Mouse (Mus musculus): ENCODE data around the gene Dag1. TPM values are rescaled to one million over a fixed set of nuclear protein-coding genes. Genes with fewer than 3 reads are reported as not detected.

The Dag1 gene
- polyA plus RNA-seq, 1 experiment from 2014 or later = 86.6 TPM

GRCm38 (mm10) chr9:108244984-108245383 lies 18.8 kb downstream of the Dag1 start:
- WGBS = 78% methylated on average over 3 of the region's 3 CpGs
- Histone ChIP-seq H3K4me1 (no peaks in the 10 kb centered on the region), H3K4me3 (no peak overlapping the region), H3K9me3 (no peaks in the 10 kb centered on the region), H3K9ac (no peak overlapping the region), H3K27me3 (no peaks in the 10 kb centered on the region), H3K27ac (no peak overlapping the region), H3K4me2 (no peak overlapping the region), H3K36me3 (peaks cover 14% of the 10 kb centered on the region; the same call in 1 of the 2 replicates)
- no peak for ATAC-seq (ENCODE audit: insufficient number of reproducible peaks, low FRiP score, low TSS enrichment, low read depth)

- H3K4me2 ChIP-seq = no peak overlapping the region
These were observed 19.2 kb downstream of the Dag1 start for GRCm38 (mm10) chr9:108244540-108244939.

DNA sequence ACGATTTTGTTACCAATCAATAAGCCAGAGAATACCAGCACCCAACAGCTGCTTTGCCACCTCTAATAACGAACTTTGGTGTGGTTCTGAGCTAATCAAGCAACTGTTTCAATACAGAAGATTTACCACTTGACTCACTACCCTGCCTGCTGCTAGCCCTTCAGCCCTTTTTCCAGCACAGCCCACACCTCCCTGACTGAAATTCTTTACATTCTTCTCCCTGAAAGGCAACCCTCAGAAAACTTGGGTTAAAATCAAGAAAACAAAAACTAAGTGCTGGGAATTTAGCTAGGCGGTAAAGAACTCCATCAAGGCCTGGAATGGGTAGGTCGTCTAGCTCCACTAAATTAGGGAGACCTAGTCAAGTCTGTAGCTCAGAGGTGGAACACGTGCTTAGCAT lies 23.8 kb downstream of the Dag1 start:
- Histone ChIP-seq H3K36me3 (peaks cover 6% of the 10 kb centered on the region), H3K27me3 (no peaks in the 10 kb centered on the region), H3K9me3 (no peaks in the 10 kb centered on the region), H3K4me1 (0 out of 2 replicates have a peak, but pooled peaks cover 6% of the 10 kb centered on the region), H3K4me3 (no peak overlapping the region), H3K4me2 (no peak overlapping the region), H3K27ac (no peak overlapping the region), H3K9ac (no peak overlapping the region)
- WGBS = 53% methylated on average over 5 of the region's 5 CpGs
- no peak for ATAC-seq (ENCODE audit: insufficient number of reproducible peaks, low FRiP score, low TSS enrichment, low read depth)

More at GRCm38 (mm10) chr9:108244540-108244939, 19.2 kb downstream of the Dag1 start:
- Histone ChIP-seq H3K9me3 (no peaks in the 10 kb centered on the region), H3K27ac (no peak overlapping the region), H3K4me1 (no peaks in the 10 kb centered on the region), H3K27me3 (no peaks in the 10 kb centered on the region), H3K36me3 (peaks cover 14% of the 10 kb centered on the region; the same call in 1 of the 2 replicates), H3K4me3 (no peak overlapping the region), H3K9ac (no peak overlapping the region)
- ATAC-seq (ENCODE audit: insufficient number of reproducible peaks, low FRiP score, low TSS enrichment, low read depth) = no peak
- WGBS = 84% methylated on average over 3 of the region's 3 CpGs

GRCm38 (mm10) chr9:108238831-108239230 lies 24.9 kb downstream of the Dag1 start:
- ATAC-seq (ENCODE audit: insufficient number of reproducible peaks, low FRiP score, low TSS enrichment, low read depth) = no peak
- WGBS = 68% methylated on average over 3 of the region's 3 CpGs

DNA sequence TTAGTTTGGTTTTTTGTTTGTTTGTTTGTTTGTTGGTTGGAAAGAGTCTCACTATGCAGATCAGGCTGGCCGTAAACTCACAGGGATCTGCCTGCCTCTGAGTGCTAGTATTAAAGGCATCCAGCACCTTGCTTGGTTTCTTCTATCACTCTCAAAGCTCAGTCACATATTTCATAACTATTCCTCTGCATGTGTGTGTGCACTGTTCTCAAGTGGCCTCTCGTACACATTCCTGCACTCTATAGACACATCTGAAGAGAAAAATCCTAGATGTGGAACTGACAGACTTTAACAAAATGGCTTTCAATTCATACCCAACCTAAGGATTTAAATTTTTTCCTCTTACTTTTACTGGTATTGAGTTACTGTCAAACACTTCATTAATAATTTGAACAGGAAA lies 25.4 kb downstream of the Dag1 start:
- H3K4me3 ChIP-seq = no peak overlapping the region
- no peak overlapping the region for H3K9ac ChIP-seq
- 79% methylated on average over 2 of the region's 2 CpGs for WGBS
- H3K36me3 ChIP-seq = peaks cover 8% of the 10 kb centered on the region; the same call in 1 of the 2 replicates
- H3K27me3 ChIP-seq = no peaks in the 10 kb centered on the region
- no peak overlapping the region for H3K4me2 ChIP-seq
- no peak for ATAC-seq (ENCODE audit: insufficient number of reproducible peaks, low FRiP score, low TSS enrichment, low read depth)
- 0 out of 2 replicates have a peak, but pooled peaks cover 6% of the 10 kb centered on the region for H3K4me1 ChIP-seq
- H3K27ac ChIP-seq = no peak overlapping the region
- H3K9me3 ChIP-seq = no peaks in the 10 kb centered on the region

More at GRCm38 (mm10) chr9:108238831-108239230, 24.9 kb downstream of the Dag1 start:
- H3K4me2 ChIP-seq = no peak overlapping the region
- no peak overlapping the region for H3K27ac ChIP-seq
- H3K9ac ChIP-seq = no peak overlapping the region
- no peak overlapping the region for H3K4me3 ChIP-seq
- 0 out of 2 replicates have a peak, but pooled peaks cover 6% of the 10 kb centered on the region for H3K4me1 ChIP-seq
- peaks cover 7% of the 10 kb centered on the region; the same call in 1 of the 2 replicates for H3K36me3 ChIP-seq
- no peaks in the 10 kb centered on the region for H3K27me3 ChIP-seq
- H3K9me3 ChIP-seq = no peaks in the 10 kb centered on the region

DNA sequence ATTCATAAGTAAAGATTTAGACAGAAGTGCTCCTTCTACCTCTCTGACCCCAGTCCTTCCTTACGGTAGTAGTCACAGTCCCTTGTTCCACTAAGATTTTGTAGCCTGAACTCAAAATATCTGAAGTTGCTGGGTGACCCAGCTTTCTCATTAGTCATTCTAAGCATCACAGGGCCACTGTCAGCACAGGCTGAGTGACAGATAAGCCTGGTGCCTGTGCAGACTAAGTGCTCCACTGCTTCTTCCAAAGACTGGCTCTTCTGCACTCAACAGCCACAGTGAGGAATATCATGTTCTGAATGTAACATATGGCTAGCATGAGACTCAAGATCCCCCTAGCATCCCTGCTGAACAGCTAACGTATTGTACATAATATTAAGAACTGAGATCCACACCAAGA lies 29.1 kb downstream of the Dag1 start:
- Histone ChIP-seq H3K9me3 (no peaks in the 10 kb centered on the region), H3K36me3 (peaks cover 8% of the 10 kb centered on the region; the same call in 1 of the 2 replicates), H3K9ac (no peak overlapping the region), H3K4me1 (0 out of 2 replicates have a peak, but pooled peaks cover 6% of the 10 kb centered on the region), H3K27me3 (no peaks in the 10 kb centered on the region), H3K4me2 (no peak overlapping the region), H3K4me3 (no peak overlapping the region), H3K27ac (no peak overlapping the region)
- WGBS = 76% methylated on average over 2 of the region's 2 CpGs
- ATAC-seq (ENCODE audit: insufficient number of reproducible peaks, low FRiP score, low TSS enrichment, low read depth) = no peak

DNA sequence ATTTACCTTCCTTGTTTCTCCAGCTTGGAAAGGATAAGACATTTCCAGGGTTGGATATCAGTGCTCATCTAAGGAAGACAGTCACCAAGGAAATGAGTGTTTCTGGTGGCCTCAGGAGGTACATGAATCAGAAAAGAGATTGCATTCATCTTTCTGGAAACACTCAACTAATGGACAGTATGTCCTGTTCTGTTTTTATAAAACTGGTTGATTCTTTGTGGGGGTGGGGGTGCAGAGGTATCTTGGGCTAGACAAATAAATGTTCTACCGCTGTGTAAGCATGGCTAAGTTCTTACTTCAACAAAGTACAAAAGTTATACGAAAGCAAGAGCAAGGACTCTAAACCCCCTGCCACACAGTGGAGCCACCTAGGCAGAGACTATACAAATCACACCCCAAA lies 30.9 kb downstream of the Dag1 start:
- Histone ChIP-seq H3K27me3 (no peaks in the 10 kb centered on the region), H3K9ac (no peak overlapping the region), H3K9me3 (no peaks in the 10 kb centered on the region), H3K36me3 (peaks cover 5% of the 10 kb centered on the region; the same call in 1 of the 2 replicates), H3K27ac (no peak overlapping the region), H3K4me2 (no peak overlapping the region), H3K4me3 (no peak overlapping the region), H3K4me1 (0 out of 2 replicates have a peak, but pooled peaks cover 6% of the 10 kb centered on the region)
- WGBS = 91% methylated on average over 2 of the region's 2 CpGs
- no peak for ATAC-seq (ENCODE audit: insufficient number of reproducible peaks, low FRiP score, low TSS enrichment, low read depth)

GRCm38 (mm10) chr9:108227911-108228649 lies 35.7 kb downstream of the Dag1 start:
- 42% methylated on average over 2 of the region's 2 CpGs for whole genome bisulfite sequencing
- no peak for ATAC-seq (ENCODE audit: insufficient number of reproducible peaks, low FRiP score, low TSS enrichment, low read depth)

GRCm38 (mm10) chr9:108225166-108225565 lies 38.6 kb downstream of the Dag1 start:
- no peaks in the 10 kb centered on the region for H3K27me3 ChIP-seq
- ATAC-seq (ENCODE audit: insufficient number of reproducible peaks, low FRiP score, low TSS enrichment, low read depth) = no peak
- H3K27ac ChIP-seq = no peak overlapping the region
- H3K9ac ChIP-seq = no peak overlapping the region
- 84% methylated on average over 2 of the region's 2 CpGs for WGBS
- H3K36me3 ChIP-seq = no peaks in the 10 kb centered on the region
- no peak overlapping the region for H3K4me3 ChIP-seq
- no peak overlapping the region for H3K4me2 ChIP-seq
- H3K9me3 ChIP-seq = no peaks in the 10 kb centered on the region
- peaks cover 10% of the 10 kb centered on the region for H3K4me1 ChIP-seq

More at GRCm38 (mm10) chr9:108227911-108228649, 35.7 kb downstream of the Dag1 start:
- H3K4me2 ChIP-seq = no peak overlapping the region
- no peak overlapping the region for H3K4me3 ChIP-seq
- H3K4me1 ChIP-seq = no peaks in the 10 kb centered on the region
- H3K27me3 ChIP-seq = no peaks in the 10 kb centered on the region
- no peaks in the 10 kb centered on the region for H3K9me3 ChIP-seq
- no peaks in the 10 kb centered on the region for H3K36me3 ChIP-seq
- no peak overlapping the region for H3K9ac ChIP-seq
- H3K27ac ChIP-seq = no peak overlapping the region

- Histone ChIP-seq H3K36me3 (no peaks in the 10 kb centered on the region), H3K27ac (no peak overlapping the region), H3K4me3 (no peak overlapping the region), H3K27me3 (no peaks in the 10 kb centered on the region), H3K9ac (no peak overlapping the region), H3K4me2 (no peak overlapping the region), H3K4me1 (peaks cover 10% of the 10 kb centered on the region), H3K9me3 (no peaks in the 10 kb centered on the region)
- 67% methylated on average over 1 of the region's 1 CpGs for WGBS
- no peak for ATAC-seq (ENCODE audit: insufficient number of reproducible peaks, low FRiP score, low TSS enrichment, low read depth)
These were observed 40.1 kb downstream of the Dag1 start for GRCm38 (mm10) chr9:108223633-108224032.

DNA sequence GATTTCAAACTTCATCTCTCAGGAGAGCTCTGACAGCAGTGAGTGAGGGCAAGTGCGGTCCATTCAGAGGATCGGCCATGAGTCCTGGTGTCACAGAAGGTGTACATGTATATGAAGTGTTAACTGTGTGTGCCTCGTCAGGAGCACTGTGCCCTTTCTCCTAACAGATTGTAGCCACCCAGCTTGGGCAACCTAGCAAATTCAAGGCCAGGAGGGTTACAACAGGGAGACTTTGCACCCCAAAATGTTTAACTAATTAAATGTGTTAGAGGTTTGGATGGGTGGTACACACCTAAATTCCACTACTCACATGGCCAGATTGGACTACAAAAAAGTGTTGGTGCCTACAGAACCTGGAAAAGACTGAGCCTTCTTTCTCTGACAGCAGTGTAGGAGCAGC lies 42.2 kb downstream of the Dag1 start:
- Histone ChIP-seq H3K27ac (no peak overlapping the region), H3K4me3 (no peak overlapping the region), H3K9ac (no peak overlapping the region), H3K9me3 (no peaks in the 10 kb centered on the region), H3K36me3 (peaks cover 17% of the 10 kb centered on the region), H3K4me1 (peaks cover 10% of the 10 kb centered on the region), H3K27me3 (no peaks in the 10 kb centered on the region), H3K4me2 (no peak overlapping the region)
- WGBS = 87% methylated on average over 3 of the region's 3 CpGs
- no peak for ATAC-seq (ENCODE audit: insufficient number of reproducible peaks, low FRiP score, low TSS enrichment, low read depth)

DNA sequence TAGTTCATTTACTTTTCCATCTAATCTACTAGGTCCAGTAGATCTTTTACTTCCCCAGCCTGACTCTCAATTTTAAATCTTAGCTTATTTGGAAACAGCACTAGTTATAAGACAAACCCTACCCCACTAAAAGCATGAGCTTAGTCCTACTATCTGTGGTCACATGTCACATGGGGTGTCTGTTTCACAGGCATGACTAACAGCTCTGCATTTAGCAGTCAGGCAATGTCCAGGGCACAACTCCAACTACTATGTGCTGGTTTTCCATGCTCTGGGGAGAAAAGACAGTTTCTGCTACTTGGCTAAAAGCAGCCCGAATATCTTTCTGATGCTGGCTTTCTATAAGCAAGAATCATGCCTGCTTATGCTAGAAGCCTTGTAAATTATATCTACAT lies 43.4 kb downstream of the Dag1 start:
- peaks cover 23% of the 10 kb centered on the region for H3K36me3 ChIP-seq
- no peak overlapping the region for H3K9ac ChIP-seq
- no peaks in the 10 kb centered on the region for H3K27me3 ChIP-seq
- H3K4me1 ChIP-seq = peaks cover 10% of the 10 kb centered on the region
- H3K9me3 ChIP-seq = no peaks in the 10 kb centered on the region
- WGBS = 32% methylated on average over 1 of the region's 1 CpGs
- peak overlapping the region; percentile 73 for H3K27ac ChIP-seq
- no peak overlapping the region for H3K4me3 ChIP-seq
- no peak overlapping the region for H3K4me2 ChIP-seq
- no peak for ATAC-seq (ENCODE audit: insufficient number of reproducible peaks, low FRiP score, low TSS enrichment, low read depth)
